Mouse (Mus musculus): ENCODE results near the gene Gper1. TPM values are rescaled to one million over a fixed set of nuclear protein-coding genes. Genes with fewer than 3 reads are reported as not detected.

Gper1 gene
- not detected for polyA plus RNA-seq (2017; shearing (Covaris generic))

DNA sequence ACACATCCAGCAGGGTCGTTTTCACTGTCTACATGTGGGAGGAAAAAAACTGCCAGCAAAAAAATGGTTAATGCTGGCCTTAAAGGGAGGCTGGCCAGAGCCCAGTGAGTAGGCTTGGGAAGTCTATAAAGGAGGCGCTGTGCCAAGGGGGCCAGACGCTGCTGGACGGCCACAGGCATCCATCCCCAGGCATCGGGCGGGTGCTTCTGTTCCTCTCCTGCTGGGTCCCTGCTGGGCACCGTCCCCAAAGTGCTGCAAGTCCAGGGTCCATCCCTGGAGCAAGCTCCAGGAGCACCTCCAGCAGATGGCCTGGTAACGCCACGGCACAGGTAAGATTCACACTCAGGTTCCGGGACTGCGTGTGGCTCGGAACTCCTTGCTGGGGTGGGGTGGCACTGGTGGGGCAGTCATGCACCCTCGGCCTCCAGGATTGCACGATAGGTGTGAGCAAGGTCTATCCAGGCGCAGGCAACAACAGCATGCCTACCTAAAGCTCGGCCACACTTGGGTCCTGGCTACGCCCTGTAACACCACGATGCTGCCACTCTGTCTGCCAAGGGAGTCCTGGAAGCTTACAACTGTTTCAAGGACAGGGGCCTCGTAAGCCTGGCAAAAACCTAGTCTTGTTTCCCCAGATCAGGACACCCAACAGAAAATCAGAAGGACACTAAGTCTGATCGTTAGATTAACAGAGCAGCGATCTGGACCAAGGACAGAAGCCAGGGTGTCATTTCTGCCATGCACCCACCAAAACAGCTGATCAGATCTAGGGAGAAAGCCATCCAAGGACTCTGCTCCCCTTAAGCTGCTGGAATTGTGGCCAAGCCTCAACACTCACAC is at the start of gene Gper1:
Gene Gper1 (plus strand): TSS at position 126 of the 840 bp plus-strand sequence.

DNA sequence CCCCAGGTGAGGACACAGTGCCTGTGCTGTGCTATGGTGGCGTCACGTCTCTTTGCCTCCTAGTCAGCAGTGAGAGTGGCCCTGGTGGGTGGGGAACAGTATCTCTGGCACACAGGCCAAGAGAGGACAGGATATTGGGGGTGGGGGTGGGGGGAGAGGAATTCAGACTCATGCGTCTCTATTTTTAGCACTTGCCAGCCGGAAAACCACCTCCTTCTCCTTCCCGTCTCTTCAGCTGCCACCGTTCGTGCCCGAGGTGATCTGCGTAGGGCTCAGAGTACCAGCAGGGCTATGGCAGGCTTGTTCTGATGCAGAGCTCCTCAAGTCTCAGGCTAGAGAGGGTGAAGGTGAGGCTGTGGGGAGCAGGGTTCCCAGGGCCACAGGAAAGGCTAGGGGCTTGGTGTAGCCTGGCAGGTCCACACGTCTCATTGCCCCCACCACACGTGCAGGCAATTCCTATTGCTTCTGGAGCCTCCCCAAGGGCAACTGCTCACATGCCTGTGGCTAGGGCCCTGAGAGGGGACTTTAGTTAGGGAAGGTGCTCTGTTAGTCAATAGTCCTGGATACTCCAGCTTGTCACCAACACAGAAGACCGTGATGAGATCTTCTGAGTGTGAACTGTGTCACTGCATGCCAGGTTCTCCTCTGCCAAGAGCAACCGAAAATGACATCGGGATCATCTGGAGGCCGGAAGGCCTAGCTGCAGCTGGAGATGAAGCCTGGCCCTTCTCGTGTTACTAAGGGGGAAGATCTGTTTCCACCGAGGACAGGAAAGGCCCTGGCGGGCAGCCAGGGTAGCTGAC is 45.3 kb upstream of the Gper1 start, which contains the start of gene Gpr146:
Gene Gpr146 (plus strand): TSS at position 230 of the 803 bp plus-strand sequence.

DNA sequence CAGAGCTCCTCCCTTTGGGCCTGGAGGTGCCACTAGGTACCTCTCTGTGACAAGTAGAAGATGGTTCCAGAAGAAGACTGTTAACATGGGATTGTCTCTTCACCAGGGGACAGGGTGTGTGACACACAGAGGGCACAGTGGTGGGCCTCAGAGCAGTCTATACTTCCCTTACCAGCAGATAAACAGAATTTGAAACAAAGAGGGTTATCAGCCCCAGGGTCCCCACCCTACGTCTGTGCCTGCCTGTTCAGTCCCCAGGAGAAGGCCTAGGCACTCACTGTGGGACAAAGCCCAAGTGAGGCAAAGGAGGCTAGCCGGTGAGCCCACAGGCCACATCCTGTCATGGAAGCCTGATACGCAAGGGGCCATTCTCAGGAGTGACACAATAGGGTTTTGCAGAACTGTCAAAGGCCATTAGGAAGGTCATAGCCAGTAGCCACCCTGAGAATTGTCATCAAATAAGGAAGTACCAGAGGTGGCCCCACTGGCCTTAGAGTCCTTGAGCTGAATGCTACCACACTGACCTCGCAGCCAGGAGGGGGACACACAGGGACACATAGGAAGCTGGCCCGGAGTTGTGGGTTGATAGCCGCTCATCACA is 18.1 kb upstream of the Gper1 start, which contains the start of gene C130050O18Rik:
Gene C130050O18Rik (plus strand): TSS at position 480 of the 601 bp plus-strand sequence.

DNA sequence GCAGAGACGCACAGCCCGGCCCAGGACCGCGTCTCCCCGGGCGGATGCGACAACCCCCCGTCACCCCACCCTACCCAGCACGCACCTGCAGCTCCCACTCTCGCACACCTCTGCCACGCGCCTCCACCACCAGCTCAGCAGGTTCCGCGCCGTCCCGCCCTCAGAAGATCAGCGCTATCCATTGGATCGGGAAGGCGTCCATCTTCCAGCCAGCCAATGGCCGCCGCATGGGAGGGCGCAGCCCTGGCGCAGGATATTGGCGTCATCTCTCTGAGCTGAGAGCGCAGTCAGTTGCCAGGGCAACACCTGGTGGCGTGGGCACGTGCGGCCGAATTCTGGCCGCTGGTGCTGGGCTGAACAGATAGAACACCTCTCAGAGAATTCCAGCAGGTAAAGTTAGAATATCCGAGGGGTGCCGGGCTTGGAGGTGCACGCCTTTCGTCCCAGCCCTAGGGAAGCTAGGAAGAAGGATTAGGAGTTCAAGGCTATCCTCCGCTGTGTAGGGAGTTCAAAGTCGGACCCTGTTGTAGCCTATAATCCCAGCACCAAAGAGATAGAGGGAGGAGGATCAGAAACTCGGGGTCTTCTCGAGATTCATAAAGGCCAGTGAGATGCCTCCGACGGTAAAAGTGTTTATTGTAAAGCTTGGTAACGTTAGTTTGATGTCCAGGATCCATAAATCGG is 37.6 kb downstream of the Gper1 start, which contains the start of gene 3110082I17Rik:
Gene 3110082I17Rik (minus strand): TSS at position 144 of the 684 bp plus-strand sequence.

Other genes starting within 250 kb of the Gper1 start
- 39.1 TPM for gene Sun1, start 222.5 kb upstream of the Gper1 start, polyA plus RNA-seq (2017; shearing (Covaris generic))
- 90.2 TPM for gene Get4, start 170.8 kb upstream of the Gper1 start, polyA plus RNA-seq (2017; shearing (Covaris generic))
- gene Adap1, start 97.5 kb upstream of the Gper1 start, polyA plus RNA-seq (2017; shearing (Covaris generic)): 25.1 TPM
- 23.1 TPM for gene Cox19, start 71.7 kb upstream of the Gper1 start, polyA plus RNA-seq (2017; shearing (Covaris generic))
- not detected for gene Cyp2w1, start 70.5 kb upstream of the Gper1 start, polyA plus RNA-seq (2017; shearing (Covaris generic))
- gene Gpr146, start 45.5 kb upstream of the Gper1 start, polyA plus RNA-seq (2017; shearing (Covaris generic)): 17.2 TPM
- gene C130050O18Rik, start 17.9 kb upstream of the Gper1 start, polyA plus RNA-seq (2017; shearing (Covaris generic)): not detected
- 3.6 TPM for gene 3110082I17Rik, start 37.4 kb downstream of the Gper1 start, polyA plus RNA-seq (2017; shearing (Covaris generic))
- gene Zfand2a, start 61.4 kb downstream of the Gper1 start, polyA plus RNA-seq (2017; shearing (Covaris generic)): 55.6 TPM
- not detected for gene Uncx, start 120.3 kb downstream of the Gper1 start, polyA plus RNA-seq (2017; shearing (Covaris generic))

Measured in effector memory CD4-positive, alpha-beta T cell, adult 5 months (primary cell).